In the genomic region with DNA sequence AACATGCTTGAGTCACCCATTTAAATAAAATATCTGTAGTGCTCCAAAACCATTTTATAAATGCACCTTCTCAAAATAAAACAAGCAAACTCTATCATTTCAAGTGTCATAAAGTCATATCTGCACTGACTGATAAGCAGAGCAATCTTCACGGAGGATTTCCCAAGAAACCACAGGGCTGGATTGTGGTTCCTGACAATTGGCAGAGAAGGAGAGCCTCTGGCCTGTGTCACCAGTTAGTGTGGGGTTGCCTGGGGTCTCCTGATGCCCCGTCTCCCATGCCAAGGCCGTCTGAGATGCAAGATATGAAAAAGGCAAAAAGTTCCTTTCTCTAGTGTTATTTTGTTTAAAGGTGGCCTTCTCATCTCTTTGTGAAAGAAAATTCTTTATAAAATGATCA, we compare ENCODE assay signal across 26 mouse cellular contexts.
"Had no signal": no experiment of that assay in that cellular context is flagged by ENCODE, and none has a peak within 500 bp of the region (broad histone marks: within the 10 kb centered on the region; RNA-seq: fewer than 3 reads in every experiment).

No protein-coding gene starts in this region.

- H3K4me2 ChIP-seq: heart, embryonic 11.5 days; heart, embryonic 13.5 days; heart, embryonic 15.5 days; hindbrain, embryonic 13.5 days; hindbrain, embryonic 15.5 days; limb, embryonic 12.5 days; liver, embryonic 11.5 days; liver, embryonic 13.5 days; liver, embryonic 15.5 days had no signal

- H3K9ac ChIP-seq: heart, embryonic 13.5 days; heart, embryonic 15.5 days; hindbrain, embryonic 13.5 days; hindbrain, embryonic 15.5 days; limb, embryonic 12.5 days; liver, embryonic 13.5 days; liver, embryonic 15.5 days had no signal

- ATAC-seq: hindbrain, postnatal 0 days; intestine, postnatal 0 days had no signal

- H3K27me3 ChIP-seq: heart, embryonic 13.5 days; heart, embryonic 15.5 days; hindbrain, embryonic 13.5 days; hindbrain, embryonic 15.5 days; limb, embryonic 12.5 days; liver, embryonic 13.5 days; liver, embryonic 15.5 days had no signal

- H3K27ac ChIP-seq: gastrocnemius, adult 2 months; heart, adult 2 months; heart, embryonic 13.5 days; heart, embryonic 15.5 days; hindbrain, embryonic 13.5 days; hindbrain, embryonic 15.5 days; hindbrain, postnatal 0 days; layer of hippocampus, adult 2 months; limb, embryonic 10.5 days; limb, embryonic 12.5 days; liver, embryonic 13.5 days; liver, embryonic 15.5 days had no signal

- DNase-seq: gastrocnemius, adult 2 months; gastrocnemius, postnatal 10 days; gastrocnemius, postnatal 25 days; heart, adult 11 months; heart, adult 2 months; heart, postnatal 14 days; heart, postnatal 36 days; kidney, adult 18-20 months; kidney, adult 8-10 months; kidney, postnatal 10 days; kidney, postnatal 25 days; kidney, postnatal 4 days; liver; liver, embryonic 13.5 days had no signal

- H3K4me3 ChIP-seq: gastrocnemius, adult 2 months; heart, adult 2 months; heart, embryonic 13.5 days; heart, embryonic 15.5 days; hindbrain, embryonic 13.5 days; hindbrain, embryonic 15.5 days; layer of hippocampus, adult 2 months; limb, embryonic 10.5 days; limb, embryonic 12.5 days; liver, embryonic 13.5 days; liver, embryonic 15.5 days had no signal

- H3K9me3 ChIP-seq: heart, embryonic 13.5 days; heart, embryonic 15.5 days; hindbrain, embryonic 13.5 days; hindbrain, embryonic 15.5 days; limb, embryonic 10.5 days; liver, embryonic 13.5 days; liver, embryonic 15.5 days had no signal

- H3K4me1 ChIP-seq: heart, embryonic 13.5 days; heart, embryonic 15.5 days; hindbrain, embryonic 15.5 days; limb, embryonic 10.5 days; liver, embryonic 13.5 days; liver, embryonic 15.5 days had no signal

- H3K36me3 ChIP-seq: heart, embryonic 13.5 days; heart, embryonic 15.5 days; hindbrain, embryonic 13.5 days; hindbrain, embryonic 15.5 days; limb, embryonic 10.5 days; limb, embryonic 12.5 days; liver, embryonic 13.5 days; liver, embryonic 15.5 days had no signal
